Mouse (Mus musculus) splenic B cell, adult 2 months (primary cell): ENCODE data around the gene Atp5s.

Source experiments
- DNase-seq: peaks from one replicate; pipeline ENCODE4 v3.0.0-alpha.2; 2011; ENCODE audit warnings: low read depth, low spot score
- H3K27me3 ChIP-seq: 2 replicates; pipeline ENCODE4 v1.6.1; 2012; ENCODE audit warnings: mild to moderate bottlenecking, low read length, moderate library complexity, mixed read lengths; ENCODE audit not compliant: control insufficient read depth, poor library complexity, insufficient read depth, severe bottlenecking
- H3K36me3 ChIP-seq: 2 replicates; pipeline ENCODE4 v1.6.1; 2012; ENCODE audit warnings: mild to moderate bottlenecking, low read length, moderate library complexity, mixed read lengths; ENCODE audit not compliant: control insufficient read depth, poor library complexity, insufficient read depth, severe bottlenecking

The Atp5s gene

DNA sequence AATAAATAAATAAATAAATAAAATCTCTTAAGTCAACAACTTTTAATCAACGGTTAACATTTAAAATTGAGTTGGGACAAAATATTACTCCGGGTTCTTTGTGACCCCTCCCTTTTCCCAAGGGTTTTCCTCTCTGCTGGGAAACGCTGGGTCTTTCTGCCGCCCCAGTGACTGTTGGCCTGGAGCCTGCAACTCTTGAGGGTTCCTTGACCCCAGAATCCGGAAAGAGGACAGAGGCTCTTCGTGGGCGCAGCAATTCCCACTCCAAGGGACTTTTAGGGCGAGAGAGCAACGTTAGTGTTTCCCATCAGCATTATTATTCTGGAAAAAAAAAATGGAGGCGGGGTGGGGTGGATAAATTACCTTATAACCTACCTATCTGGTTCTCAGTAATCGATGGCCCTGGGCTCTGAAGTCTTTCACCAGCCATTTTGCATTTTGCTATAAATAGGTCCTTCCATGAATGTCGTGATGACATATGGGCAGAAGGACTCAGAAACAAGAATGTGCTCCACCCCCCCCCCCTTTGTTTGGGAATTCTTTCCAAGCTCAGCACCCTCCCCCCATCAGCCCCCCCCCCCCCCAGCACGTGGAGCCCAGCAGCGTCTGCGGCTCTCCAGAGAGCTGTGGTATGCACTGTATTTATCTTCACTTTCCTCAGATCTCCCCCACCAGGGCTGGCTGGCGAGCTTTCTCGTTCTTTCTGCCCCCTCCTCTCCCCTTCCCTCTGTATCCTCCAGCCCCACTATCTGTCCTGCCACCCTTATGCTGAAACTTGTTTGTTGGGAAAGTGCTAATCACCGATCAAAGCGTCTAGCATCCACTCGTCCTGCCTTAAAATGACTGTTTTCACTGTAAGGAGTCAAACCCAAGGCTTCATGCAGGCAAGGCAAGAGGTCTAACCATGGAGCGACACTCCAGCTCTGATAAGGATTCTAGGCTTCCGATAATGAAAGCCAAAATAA is 33.8 kb downstream of the Atp5s start:
- Histone ChIP-seq H3K36me3 (0 out of 2 replicates have a peak, but pooled peaks cover 1% of the 10 kb centered on the region), H3K27me3 (no peaks in the 10 kb centered on the region)
- DNase-seq: no peak

DNA sequence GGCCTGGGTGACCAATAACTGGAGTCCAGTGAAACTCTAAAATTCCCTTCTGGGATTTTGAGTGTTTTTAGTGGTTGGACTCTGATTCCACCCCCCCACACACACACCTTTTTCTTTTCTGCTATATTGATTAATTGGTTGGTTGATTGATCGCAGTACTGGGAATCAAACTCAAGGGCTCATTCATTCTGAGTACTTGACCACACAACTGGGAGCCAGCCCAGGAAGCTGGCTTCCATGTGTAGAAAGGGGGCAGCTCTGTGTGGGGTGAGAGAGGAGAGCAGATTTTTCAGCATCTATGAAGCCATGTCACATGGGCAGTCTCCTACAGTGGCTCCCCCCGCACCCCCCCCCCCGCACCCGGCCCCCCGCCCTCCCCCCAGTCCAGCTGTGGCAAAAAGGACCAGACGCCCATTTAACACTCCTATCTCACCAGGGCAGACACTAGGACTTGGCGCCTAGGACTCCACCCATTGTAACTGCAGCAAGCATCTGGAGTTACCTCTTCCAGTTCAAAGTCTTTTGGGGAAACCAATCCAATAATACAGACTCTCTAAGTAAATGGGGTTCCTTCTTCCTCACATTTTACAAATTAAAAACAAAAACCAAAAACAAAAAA is 34.6 kb downstream of the Atp5s start:
- H3K27me3 ChIP-seq: no peaks in the 10 kb centered on the region
- DNase-seq: no peak
- no peaks in the 10 kb centered on the region; the same call in 1 of the 2 replicates for H3K36me3 ChIP-seq

DNA sequence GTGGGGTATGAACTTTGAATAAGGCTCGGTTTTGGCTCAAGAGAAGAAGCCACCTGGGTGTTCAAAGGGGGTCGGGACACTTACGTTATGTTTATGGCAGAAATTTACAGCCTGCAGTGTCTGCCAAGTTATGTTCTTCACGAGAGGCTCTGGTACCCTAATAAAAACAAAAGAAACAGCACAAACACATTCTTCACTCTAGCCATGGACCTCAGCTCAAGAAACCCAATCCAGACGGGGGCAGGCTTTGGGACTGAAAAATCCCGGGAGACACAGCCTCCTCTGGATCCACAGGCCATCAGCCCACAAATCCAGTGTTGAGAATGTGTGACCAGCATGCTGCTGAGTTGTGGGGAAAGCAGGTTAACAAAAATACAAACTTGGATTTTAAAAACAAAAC is 35.3 kb downstream of the Atp5s start:
- DNase-seq: no peak
- H3K27me3 ChIP-seq: no peaks in the 10 kb centered on the region
- no peaks in the 10 kb centered on the region; the same call in 1 of the 2 replicates for H3K36me3 ChIP-seq

DNA sequence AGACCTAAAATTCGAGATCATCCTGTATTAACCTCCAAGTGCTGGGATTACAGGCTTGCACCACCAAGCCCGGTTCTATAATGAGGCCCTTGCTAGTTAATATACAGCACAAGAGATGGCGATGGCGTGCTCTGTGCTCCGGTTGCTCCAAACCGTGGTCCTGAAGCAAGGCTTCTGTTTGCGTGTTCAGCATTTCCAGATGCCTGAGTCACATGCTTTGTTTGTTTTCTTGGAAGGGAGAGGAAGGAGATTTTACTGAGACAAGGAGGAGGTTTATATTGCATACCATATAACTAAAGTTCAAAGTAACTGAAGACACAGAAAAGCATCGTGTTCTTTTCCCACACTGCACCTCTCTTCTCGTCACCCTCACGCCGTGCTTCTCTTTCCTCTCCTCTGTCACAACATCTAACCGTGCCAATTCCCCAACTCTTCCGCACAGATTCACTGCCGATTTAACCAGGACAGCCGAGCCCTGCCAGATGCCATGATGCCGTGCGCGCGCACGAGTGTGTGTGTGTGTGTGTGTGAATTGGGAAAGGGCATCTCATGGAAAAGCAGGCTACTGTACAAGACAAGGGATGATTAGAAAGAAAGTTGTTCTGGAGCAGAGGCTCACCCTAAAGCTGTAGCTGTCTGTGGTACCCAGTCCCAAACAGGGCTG is 36.1 kb downstream of the Atp5s start:
- Histone ChIP-seq H3K27me3 (no peaks in the 10 kb centered on the region), H3K36me3 (no peaks in the 10 kb centered on the region; the same call in 1 of the 2 replicates)
- DNase-seq: no peak

DNA sequence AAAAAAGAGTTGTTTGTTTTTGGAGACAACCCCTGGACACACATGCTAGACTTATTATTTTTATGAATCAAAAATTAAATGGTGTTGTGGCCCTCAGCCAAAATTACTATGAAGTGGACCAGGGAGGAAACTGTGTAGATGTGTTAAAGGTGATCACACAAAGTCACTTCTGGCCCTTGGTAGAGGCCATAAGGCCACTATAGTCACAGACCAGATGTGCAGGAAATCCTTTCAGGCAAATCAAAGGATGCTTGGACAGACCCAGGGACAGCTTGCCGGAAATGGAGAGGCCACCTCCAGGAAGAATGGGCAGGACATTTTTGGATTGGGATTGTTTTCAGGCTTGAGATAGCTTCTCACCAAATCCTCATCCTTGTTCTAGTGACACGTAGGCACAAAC is 36.9 kb downstream of the Atp5s start:
- Histone ChIP-seq H3K36me3 (no peaks in the 10 kb centered on the region; the same call in 1 of the 2 replicates), H3K27me3 (no peaks in the 10 kb centered on the region)
- no peak for DNase-seq

DNA sequence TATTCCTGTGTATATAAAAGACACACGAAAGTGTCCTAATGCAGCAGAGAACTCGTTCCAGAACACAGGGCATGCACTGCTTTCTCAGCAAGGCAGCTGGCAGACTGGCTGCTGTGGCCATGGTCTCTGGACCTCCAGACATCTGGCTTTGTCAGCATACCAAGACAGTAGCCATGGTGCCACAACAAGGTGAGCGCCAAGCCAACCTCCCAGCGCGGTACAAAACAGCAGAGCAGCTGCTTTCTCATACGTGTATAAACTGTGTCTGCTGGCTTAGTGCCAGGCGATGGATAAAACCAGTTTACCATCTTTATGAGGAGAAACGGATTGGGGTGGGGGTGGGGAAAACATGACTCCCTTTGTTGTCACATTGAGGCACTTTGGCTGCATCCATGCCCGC is 40.8 kb downstream of the Atp5s start:
- H3K36me3 ChIP-seq: no peaks in the 10 kb centered on the region; the same call in 1 of the 2 replicates
- no peak for DNase-seq
- no peaks in the 10 kb centered on the region for H3K27me3 ChIP-seq

GRCm38 (mm10) chr12:69766185-69766904 is 41.6 kb downstream of the Atp5s start:
- H3K36me3 ChIP-seq: no peaks in the 10 kb centered on the region; the same call in 1 of the 2 replicates
- no peaks in the 10 kb centered on the region for H3K27me3 ChIP-seq
- DNase-seq: peak; percentile 67

- Histone ChIP-seq H3K27me3 (no peaks in the 10 kb centered on the region), H3K36me3 (no peaks in the 10 kb centered on the region; the same call in 1 of the 2 replicates)
- no peak for DNase-seq
These were observed 42.9 kb downstream of the Atp5s start for GRCm38 (mm10) chr12:69767476-69768258.

DNA sequence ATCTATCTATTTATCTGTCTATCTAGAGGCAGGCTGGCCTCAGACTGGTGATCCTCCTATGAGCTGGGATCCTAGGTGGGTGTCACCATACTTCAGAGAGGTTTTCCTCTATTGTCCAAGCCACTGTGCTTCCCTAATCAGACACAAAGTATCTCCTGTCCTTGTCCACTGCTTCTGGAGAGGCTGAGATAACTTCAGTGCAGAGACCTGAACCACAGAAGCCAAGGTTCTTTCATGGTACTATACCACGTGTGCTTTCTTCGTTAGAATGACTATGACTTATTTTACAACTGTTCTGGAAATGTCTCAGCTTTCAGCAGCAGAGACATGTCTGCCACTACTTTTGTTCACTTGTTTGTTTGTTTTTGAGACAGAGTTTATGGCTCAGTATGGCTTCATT is 44.1 kb downstream of the Atp5s start:
- no peak for DNase-seq
- no peaks in the 10 kb centered on the region for H3K27me3 ChIP-seq
- H3K36me3 ChIP-seq: no peaks in the 10 kb centered on the region; the same call in 1 of the 2 replicates

DNA sequence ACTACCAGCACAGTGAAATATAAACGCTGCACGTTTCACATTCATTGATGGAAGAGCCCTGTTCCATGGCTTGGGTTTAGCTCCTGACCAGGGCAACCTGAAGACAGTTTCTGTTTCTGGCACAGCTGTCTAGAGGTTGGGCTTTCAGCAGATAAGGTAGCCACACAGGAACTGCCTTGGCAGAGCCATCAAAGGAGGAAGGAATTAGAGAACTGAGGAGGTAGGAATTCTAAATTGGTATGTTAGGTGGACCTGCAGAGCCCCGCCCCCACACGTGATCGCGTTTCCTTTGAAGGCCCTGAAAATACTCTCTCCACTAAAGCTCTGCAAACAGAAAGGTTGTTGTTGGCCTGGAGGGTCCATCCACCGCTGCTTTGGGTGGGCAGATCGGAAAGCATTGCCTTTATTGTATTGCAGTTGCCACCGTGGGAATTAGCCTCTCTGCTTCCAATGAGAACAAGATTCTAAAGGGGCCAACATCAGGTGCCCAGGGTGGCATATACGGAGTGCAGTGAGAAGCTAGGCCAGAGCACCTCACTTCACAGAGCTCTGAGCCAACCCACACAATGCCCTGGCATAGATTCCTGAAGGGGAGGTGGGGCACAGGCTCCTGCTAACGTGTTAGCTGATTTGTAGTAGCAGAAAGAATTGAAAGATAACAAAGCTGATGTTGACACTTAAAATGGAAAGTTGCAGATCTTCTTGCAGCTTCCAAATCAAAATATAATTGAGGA is 52.0 kb downstream of the Atp5s start:
- DNase-seq: no peak
- H3K36me3 ChIP-seq: no peaks in the 10 kb centered on the region
- no peaks in the 10 kb centered on the region for H3K27me3 ChIP-seq

- no peaks in the 10 kb centered on the region for H3K36me3 ChIP-seq
- H3K27me3 ChIP-seq: no peaks in the 10 kb centered on the region
- DNase-seq: no peak
These were observed 52.6 kb downstream of the Atp5s start for GRCm38 (mm10) chr12:69777341-69777730.

DNA sequence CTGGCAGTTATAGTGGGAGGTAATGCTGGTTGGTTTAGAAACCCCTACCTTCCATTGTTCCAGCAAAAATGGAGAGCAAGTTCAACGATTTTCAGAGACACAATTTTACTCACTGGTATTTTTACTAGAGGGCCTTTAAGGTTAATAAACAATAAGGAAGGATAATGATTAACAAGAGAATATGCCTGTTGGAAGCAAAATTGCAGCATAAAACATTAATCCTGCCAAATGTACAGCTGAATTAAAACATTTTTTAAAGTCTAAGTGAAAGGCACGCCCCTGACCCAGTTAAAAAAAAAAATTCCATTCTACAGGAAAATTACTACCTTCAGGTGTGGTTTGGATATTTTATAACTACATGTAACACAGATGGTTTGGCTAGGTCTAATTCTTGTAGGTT is 53.2 kb downstream of the Atp5s start:
- Histone ChIP-seq H3K27me3 (no peaks in the 10 kb centered on the region), H3K36me3 (no peaks in the 10 kb centered on the region)
- no peak for DNase-seq

- H3K36me3 ChIP-seq: no peaks in the 10 kb centered on the region
- no peak for DNase-seq
- no peaks in the 10 kb centered on the region for H3K27me3 ChIP-seq
These were observed 56.7 kb downstream of the Atp5s start for GRCm38 (mm10) chr12:69781480-69781879.
